Mouse (Mus musculus): ENCODE data around the gene Lcn5. TPM values are rescaled to one million over a fixed set of nuclear protein-coding genes. Genes with fewer than 3 reads are reported as not detected.

The Lcn5 gene
- total and polyA plus RNA-seq, 3 experiments, result not detected

DNA sequence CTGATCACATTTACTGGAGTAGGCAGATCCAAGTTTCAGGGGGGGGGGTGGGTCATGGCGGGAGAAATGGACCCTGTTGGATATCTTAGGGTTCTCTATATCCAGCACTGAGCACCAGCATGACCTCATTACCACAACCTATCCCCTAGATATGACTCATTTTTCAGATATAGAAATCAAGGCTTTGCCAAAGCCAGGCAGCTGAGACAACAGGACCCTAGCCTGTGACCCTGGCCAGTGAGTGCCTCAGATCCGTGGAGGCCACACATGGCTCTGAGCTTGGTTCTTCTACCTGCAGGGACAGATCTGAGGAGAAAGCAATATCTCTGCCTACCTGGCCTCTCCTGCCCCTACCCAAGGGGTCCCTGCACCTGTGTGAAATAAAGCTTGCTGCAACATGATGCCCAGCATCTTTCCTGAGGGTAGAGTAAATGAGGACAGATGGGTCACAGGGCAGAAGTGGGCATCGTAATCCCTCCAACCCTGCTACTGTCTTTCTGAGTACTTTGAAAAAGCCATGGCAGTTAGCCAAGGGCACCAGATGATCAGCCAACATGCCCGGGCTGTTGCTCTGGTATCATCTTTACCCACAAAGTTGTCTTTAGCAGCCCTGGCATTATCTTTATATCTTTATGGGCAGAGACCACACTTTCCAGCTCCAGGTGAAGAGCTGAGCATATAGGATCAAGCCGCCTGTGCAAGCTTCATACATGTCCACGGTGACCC lies 3.7 kb downstream of the Lcn5 start:
- no peak for TF ChIP-seq CTCF (IDR thresholded peaks at IDR 0.05; ENCODE audit: low read depth, low read length)
- no peak for TF ChIP-seq GATA2 (IDR thresholded peaks at IDR 0.05; ENCODE audit: borderline replicate concordance, low read depth, low read length)
- no peak for TF ChIP-seq POLR2AphosphoS5 (IDR thresholded peaks at IDR 0.05; ENCODE audit: insufficient replicate concordance, low read depth, low read length)
- TF ChIP-seq GATA1 (IDR thresholded peaks at IDR 0.05; ENCODE audit: borderline replicate concordance, low read length), result no peak
- no peak for TF ChIP-seq TAL1 (conservative IDR thresholded peaks at IDR 0.05; ENCODE audit: low read depth, low read length)
- H3K4me3 ChIP-seq (ENCODE audit: low read depth, low read length), result no peak overlapping the region
- no peaks in the 10 kb centered on the region for H3K36me3 ChIP-seq (replicated peaks)
- H3K9me3 ChIP-seq (replicated peaks), result no peaks in the 10 kb centered on the region
- ATAC-seq (ENCODE audit: extremely low read depth, insufficient number of reproducible peaks, low FRiP score, poor library complexity, severe bottlenecking) (no peak), DNase-seq (ENCODE audit: low spot score) (no peak)
- H3K27me3 ChIP-seq (ENCODE audit: insufficient read depth, low read length), result no peaks in the 10 kb centered on the region
- H3K4me1 ChIP-seq (ENCODE audit: insufficient read depth, low read depth, low read length), result no peaks in the 10 kb centered on the region

GRCm38 (mm10) chr2:25663511-25663910 lies 5.8 kb downstream of the Lcn5 start:
- H3K4me1 ChIP-seq (ENCODE audit: insufficient read depth, low read depth, low read length), result no peaks in the 10 kb centered on the region
- ATAC-seq (ENCODE audit: extremely low read depth, insufficient number of reproducible peaks, low FRiP score, poor library complexity, severe bottlenecking), result no peak
- 0 out of 2 replicates have a peak, but pooled peaks cover 2% of the 10 kb centered on the region for H3K27me3 ChIP-seq (ENCODE audit: insufficient read depth, low read length)
- H3K36me3 ChIP-seq (replicated peaks), result no peaks in the 10 kb centered on the region
- no peak overlapping the region for H3K4me3 ChIP-seq (ENCODE audit: low read depth, low read length)
- TF ChIP-seq GATA2 (IDR thresholded peaks at IDR 0.05; ENCODE audit: borderline replicate concordance, low read depth, low read length) (no peak), TAL1 (conservative IDR thresholded peaks at IDR 0.05; ENCODE audit: low read depth, low read length) (no peak), CTCF (IDR thresholded peaks at IDR 0.05; ENCODE audit: low read depth, low read length) (peak; percentile 33; the same call in 1 of the 2 replicates)
- no peak for DNase-seq (ENCODE audit: low spot score)
- no peaks in the 10 kb centered on the region for H3K9me3 ChIP-seq (replicated peaks)

GRCm38 (mm10) chr2:25664125-25664524 lies 6.4 kb downstream of the Lcn5 start:
- H3K27me3 ChIP-seq (ENCODE audit: insufficient read depth, low read length), result 0 out of 2 replicates have a peak, but pooled peaks cover 2% of the 10 kb centered on the region
- H3K9me3 ChIP-seq (replicated peaks), result no peaks in the 10 kb centered on the region
- TF ChIP-seq GATA2 (IDR thresholded peaks at IDR 0.05; ENCODE audit: borderline replicate concordance, low read depth, low read length) (no peak), CTCF (IDR thresholded peaks at IDR 0.05; ENCODE audit: low read depth, low read length) (no peak), POLR2AphosphoS5 (IDR thresholded peaks at IDR 0.05; ENCODE audit: insufficient replicate concordance, low read depth, low read length) (no peak), GATA1 (IDR thresholded peaks at IDR 0.05; ENCODE audit: borderline replicate concordance, low read length) (no peak), TAL1 (conservative IDR thresholded peaks at IDR 0.05; ENCODE audit: low read depth, low read length) (no peak)
- H3K4me3 ChIP-seq (ENCODE audit: low read depth, low read length), result no peak overlapping the region
- no peaks in the 10 kb centered on the region for H3K4me1 ChIP-seq (ENCODE audit: insufficient read depth, low read depth, low read length)
- no peaks in the 10 kb centered on the region for H3K36me3 ChIP-seq (replicated peaks)
- ATAC-seq (ENCODE audit: extremely low read depth, insufficient number of reproducible peaks, low FRiP score, poor library complexity, severe bottlenecking), result no peak
- no peak for DNase-seq (ENCODE audit: low spot score)

- no peak overlapping the region for H3K4me3 ChIP-seq (ENCODE audit: low read depth, low read length)
- ATAC-seq (ENCODE audit: extremely low read depth, insufficient number of reproducible peaks, low FRiP score, poor library complexity, severe bottlenecking), result no peak
- no peak for DNase-seq (ENCODE audit: low spot score)
- no peaks in the 10 kb centered on the region for H3K36me3 ChIP-seq (replicated peaks)
- no peaks in the 10 kb centered on the region for H3K4me1 ChIP-seq (ENCODE audit: insufficient read depth, low read depth, low read length)
- no peaks in the 10 kb centered on the region for H3K9me3 ChIP-seq (replicated peaks)
- TF ChIP-seq GATA1 (IDR thresholded peaks at IDR 0.05; ENCODE audit: borderline replicate concordance, low read length), result no peak
- 0 out of 2 replicates have a peak, but pooled peaks cover 5% of the 10 kb centered on the region for H3K27me3 ChIP-seq (ENCODE audit: insufficient read depth, low read length)
These were observed 8.8 kb downstream of the Lcn5 start for GRCm38 (mm10) chr2:25666516-25666915.

- Histone ChIP-seq H3K27me3 (ENCODE audit: insufficient read depth, low read length) (peaks cover 2% of the 10 kb centered on the region; the same call in 1 of the 2 replicates), H3K4me3 (ENCODE audit: low read depth, low read length) (no peak within 1 kb of the TSS), H3K9me3 (replicated peaks) (no peaks in the 10 kb centered on the region), H3K4me1 (ENCODE audit: insufficient read depth, low read depth, low read length) (no peaks in the 10 kb centered on the region), H3K36me3 (replicated peaks) (no peaks in the 10 kb centered on the region)
- TF ChIP-seq POLR2AphosphoS5 (IDR thresholded peaks at IDR 0.05; ENCODE audit: insufficient replicate concordance, low read depth, low read length) (no peak), TAL1 (conservative IDR thresholded peaks at IDR 0.05; ENCODE audit: low read depth, low read length) (no peak), CTCF (IDR thresholded peaks at IDR 0.05; ENCODE audit: low read depth, low read length) (no peak), GATA2 (IDR thresholded peaks at IDR 0.05; ENCODE audit: borderline replicate concordance, low read depth, low read length) (no peak), GATA1 (IDR thresholded peaks at IDR 0.05; ENCODE audit: borderline replicate concordance, low read length) (no peak)
- no peak for ATAC-seq (ENCODE audit: extremely low read depth, insufficient number of reproducible peaks, low FRiP score, poor library complexity, severe bottlenecking)
- no peak for DNase-seq (ENCODE audit: low spot score)
These were observed 18.7 kb downstream of the Lcn5 start, which contains the start of gene Lcn6 for GRCm38 (mm10) chr2:25676486-25676885. Gene Lcn6 (plus strand): TSS chr2:25676786.

- Histone ChIP-seq H3K4me1 (ENCODE audit: insufficient read depth, low read depth, low read length) (no peaks in the 10 kb centered on the region), H3K4me3 (ENCODE audit: low read depth, low read length) (no peak overlapping the region), H3K27me3 (ENCODE audit: insufficient read depth, low read length) (peaks cover 2% of the 10 kb centered on the region; the same call in 1 of the 2 replicates), H3K9me3 (replicated peaks) (no peaks in the 10 kb centered on the region), H3K36me3 (replicated peaks) (no peaks in the 10 kb centered on the region)
- TF ChIP-seq CTCF (IDR thresholded peaks at IDR 0.05; ENCODE audit: low read depth, low read length) (no peak), TAL1 (conservative IDR thresholded peaks at IDR 0.05; ENCODE audit: low read depth, low read length) (no peak), GATA1 (IDR thresholded peaks at IDR 0.05; ENCODE audit: borderline replicate concordance, low read length) (no peak), POLR2AphosphoS5 (IDR thresholded peaks at IDR 0.05; ENCODE audit: insufficient replicate concordance, low read depth, low read length) (no peak), GATA2 (IDR thresholded peaks at IDR 0.05; ENCODE audit: borderline replicate concordance, low read depth, low read length) (no peak)
- DNase-seq (ENCODE audit: low spot score), result no peak
- no peak for ATAC-seq (ENCODE audit: extremely low read depth, insufficient number of reproducible peaks, low FRiP score, poor library complexity, severe bottlenecking)
These were observed 21.8 kb downstream of the Lcn5 start for GRCm38 (mm10) chr2:25679559-25679958.
